Mouse (Mus musculus): ENCODE measurements at regions not wholly inside any gene's neighbourhood (a gene's known extent, or its start where the extent isn't known, plus 50 kb on each side); places are given as distances from the start of the nearest gene placed in this dataset.

GRCm38 (mm10) chr1:42777416-42777815, 73.6 kb upstream of the Mrps9 start:
- TF ChIP-seq CTCF (IDR thresholded peaks at IDR 0.05; ENCODE audit: low read depth, low read length) (no peak), POLR2A (IDR thresholded peaks at IDR 0.05; ENCODE audit: borderline replicate concordance, low read depth, low read length) (no peak)

Data from bone marrow macrophage, adult 2 months (primary cell).